Mouse (Mus musculus): Measurements from ENCODE around the gene Atp6v1e1.
"Not testable (repeated sequence)": the region's sequence is repeated elsewhere in the genome, so short reads cannot be mapped to it uniquely, and the experiment has no call there.

The Atp6v1e1 gene

DNA sequence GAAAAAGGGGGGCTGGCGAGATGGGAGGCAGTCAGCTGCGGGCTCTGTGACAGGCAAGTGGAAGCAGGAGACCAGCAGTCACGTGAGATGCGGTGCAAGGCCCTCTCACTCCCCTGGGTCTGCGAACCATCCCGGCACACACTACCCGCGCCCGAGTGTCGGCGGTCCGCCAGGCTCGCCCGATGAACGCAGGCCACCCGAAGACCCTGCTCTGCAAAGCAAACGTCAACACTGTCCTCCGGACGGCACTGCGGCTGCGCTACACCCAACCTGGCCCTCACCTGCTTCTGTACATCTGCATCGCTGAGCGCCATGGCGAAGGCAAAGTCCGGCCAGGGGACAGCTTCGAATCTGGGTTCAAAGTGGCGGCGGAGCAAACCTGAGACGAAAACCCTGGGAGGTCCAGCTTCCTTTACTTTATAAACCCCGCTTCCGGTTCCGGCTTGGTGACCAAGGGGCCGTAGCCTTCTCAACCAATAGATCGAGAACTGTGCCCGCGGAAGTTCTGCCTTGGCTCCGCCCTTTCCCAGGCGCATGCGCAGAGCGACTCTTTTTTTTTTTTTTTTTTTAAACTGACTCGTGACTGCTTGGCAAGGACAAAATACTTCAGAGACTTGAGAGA is at the start of gene Atp6v1e1:
Gene Atp6v1e1, minus strand, starts transcription at position 487 of the 622 bp plus-strand sequence.
- peak; percentile 97 for DNase-seq

DNA sequence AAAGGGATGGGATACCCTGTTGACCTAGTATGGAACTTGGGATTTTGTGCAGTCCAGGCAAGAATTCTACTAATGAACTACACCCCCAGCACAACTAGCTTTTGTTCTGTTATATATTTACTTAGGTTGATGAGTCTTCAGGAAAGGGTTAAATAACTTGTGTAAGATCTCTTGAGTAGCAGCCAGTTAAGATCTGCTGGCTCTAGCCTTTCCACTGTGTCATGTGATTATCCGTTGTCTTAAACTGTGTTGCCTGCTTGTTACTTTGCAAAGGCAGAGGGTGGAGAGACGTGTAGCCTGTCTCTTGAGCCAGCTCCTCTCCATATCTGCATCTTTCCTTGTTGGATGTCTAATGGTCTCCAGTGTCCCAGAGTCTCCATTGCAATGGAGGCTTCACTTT is 48.7 kb upstream of the Atp6v1e1 start:
- no peak for DNase-seq

DNA sequence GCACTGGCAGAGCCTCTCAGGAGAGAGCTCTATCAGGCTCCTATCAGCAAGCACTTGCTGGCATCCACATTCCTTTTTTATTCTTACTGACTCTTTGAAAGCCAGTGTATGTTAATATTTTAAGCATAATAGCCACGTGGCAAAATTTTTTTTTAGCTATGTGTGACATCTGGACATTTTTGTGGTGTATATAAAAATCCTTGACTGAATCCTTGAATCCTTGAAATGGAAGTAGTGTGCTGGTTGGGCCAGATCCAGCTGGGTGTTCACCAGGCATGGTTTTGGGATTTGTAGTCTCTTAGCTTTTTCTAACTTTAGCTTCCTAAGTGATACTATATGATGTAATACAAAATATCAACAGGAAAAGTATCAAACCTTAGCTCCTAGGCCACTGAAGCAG is 46.2 kb upstream of the Atp6v1e1 start:
- no peak for DNase-seq

DNA sequence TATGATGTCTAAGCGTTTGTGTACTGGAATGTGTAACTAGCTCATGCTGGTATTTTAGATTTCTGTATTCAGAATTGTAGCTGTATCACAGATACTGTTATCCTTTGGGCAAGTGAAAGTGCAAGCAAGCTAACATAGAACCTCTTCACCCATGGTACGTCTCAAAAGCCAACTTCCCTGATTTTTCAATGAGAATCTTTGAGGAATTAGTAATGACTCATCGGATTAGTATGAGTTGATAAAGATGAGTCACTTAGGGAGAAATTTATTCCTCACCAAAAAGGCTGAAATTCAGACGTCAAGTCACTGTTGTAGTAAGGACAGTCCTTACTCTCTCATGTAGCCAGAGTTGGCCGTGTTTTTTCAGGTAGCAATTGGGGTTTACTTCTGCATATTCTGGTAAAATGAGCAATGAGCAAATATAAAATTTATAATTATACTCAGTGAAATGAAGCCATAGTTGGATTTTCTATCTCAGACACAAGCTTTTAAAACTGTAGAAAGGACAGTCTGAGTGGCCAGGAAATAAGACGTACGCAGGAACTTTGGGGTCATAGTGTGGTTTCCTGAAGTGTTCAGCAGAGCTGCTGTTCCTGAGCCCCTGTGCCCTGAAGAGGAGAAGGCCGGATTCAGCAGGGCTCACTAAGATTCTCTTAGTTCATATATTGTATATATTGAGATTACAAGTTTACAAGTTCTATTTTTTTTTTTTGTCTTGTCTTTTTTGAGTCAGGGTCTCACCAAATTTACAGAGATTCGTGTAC is 43.6 kb upstream of the Atp6v1e1 start:
- no peak for DNase-seq

DNA sequence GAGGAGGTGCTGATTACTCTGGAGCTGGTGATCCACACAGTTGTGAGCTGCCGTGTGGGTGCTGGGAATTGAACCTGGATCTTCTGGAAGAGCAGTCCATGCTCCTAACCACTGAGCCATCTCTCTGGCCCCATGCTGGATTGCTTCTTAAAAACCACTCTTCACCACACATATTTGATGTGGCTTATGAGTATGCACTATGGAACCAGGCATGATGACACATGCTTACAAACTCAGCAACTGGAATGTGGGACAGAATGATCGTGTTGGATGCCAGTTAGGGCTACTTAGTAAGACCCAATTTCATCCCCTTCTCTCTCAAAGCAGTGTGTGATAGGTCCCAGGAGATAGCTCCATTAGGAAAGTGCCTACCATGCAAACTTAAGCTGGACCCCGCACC is 37.5 kb upstream of the Atp6v1e1 start:
- DNase-seq = no peak

DNA sequence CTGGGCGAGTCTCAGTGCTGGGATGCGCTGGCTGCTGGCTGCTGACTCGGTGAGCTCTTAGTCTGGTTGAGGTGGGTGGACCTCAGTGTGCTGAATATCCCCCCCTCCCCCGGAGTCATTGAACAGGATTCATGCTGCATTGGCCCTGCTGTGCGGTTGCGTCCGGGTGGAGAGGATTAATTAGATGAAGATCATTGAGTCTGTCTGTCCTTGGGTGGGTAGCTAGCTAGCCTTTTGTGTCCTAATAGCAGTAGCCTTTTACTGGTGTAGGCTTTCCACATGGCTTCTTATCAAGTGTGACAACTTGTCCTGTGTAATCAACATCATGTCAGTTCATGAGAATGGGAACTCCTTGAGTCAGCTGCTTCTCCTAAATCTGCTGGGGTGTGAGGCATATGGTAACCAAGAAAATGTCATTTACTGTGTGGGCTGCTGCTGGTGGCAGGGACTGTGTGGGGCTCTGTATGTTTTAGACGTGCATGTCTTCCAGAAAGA is 35.7 kb upstream of the Atp6v1e1 start:
- DNase-seq = no peak

DNA sequence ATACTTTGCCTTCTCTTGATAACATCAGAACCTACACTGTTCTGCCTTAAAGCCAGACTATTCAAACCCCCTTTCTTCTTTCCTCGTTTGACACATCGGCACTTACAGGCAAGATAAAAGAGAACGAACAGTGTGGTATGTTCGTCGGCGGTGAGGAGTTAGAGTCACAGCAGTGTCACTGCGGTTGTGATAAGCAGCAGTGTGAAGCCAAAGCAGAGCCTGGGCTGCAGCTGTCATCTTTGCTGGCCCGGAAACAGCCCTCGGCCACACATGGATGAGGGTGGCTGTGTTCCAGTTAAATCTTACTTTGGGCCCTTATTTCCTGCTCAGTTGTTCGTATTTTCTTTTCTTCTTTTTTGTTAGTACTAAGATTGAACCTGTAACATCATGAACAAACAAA is 31.8 kb upstream of the Atp6v1e1 start:
- no peak for DNase-seq

DNA sequence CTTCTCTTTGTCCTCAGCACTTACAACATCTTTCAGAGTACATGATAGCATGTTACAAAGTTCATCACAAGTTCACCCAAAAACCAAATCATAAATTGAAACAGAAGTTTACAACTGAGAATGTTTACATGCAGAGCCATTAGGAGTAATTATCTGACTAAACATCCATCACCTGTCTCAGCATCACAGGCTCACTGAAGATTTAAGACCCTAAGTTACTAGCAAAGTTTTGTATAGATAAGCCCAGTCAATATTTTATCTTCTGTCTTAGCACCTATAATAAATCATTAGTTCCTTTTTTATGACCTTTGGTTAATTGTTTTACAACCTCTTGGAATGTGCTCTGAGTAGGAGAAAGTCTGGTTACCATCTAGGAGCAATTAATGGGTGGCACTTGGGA is 28.1 kb upstream of the Atp6v1e1 start:
- DNase-seq = not testable (repeated sequence)

DNA sequence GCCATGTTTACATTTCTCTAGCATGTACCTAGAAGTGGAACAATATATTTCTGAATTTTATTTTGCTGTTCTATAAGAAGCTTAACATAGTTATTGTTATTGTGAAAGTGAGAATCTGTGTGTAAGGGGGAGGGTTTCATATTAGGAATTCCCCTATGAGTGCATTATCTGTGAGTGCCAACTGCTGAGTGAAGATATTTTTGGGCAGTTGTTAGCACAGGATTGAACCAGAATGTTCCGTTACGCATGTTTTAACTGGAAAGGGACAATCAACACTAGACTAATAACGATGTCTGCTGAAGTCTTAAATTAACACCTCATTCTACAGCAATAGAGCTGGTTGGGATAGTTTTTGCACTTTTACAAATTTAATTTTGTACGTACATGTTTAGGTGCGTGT is 19.2 kb upstream of the Atp6v1e1 start:
- DNase-seq = no peak

DNA sequence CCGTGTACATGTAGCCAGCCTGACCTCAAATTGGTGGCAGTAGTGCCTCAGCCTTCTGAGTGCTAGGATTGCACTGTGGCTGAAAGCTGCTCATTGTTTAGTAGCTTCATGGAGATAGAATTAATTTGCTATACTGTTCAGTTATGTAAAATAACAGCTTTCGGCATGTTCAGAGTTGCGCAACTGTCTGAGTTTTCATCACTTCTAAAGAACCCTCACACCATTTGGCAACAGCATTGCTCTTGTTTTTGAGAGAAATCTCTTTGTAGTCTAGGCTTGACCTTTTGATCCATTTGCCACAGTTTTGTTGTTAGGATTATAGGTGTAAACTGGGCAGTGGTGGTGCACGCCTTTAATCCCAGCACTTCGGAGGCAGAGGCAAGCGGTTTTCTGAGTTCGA is 17.7 kb upstream of the Atp6v1e1 start:
- peak; percentile 41 for DNase-seq

DNA sequence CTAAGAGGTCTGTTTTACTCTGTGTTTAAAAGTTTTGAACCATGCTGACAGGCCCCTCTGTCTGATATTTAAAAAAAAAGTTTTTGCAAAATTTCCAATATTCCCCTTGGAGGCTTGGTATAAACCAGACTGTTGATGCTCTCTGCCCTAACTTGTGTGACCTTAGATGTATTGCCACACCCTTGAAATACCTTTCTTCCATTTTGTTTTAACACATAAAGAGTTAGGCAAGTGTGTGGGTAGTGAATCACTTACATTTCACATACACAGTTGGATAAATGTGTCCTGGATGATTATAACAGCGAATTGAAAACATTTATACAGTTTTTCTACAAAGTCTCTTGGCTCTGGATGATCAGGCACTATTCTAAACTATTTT is 14.5 kb upstream of the Atp6v1e1 start:
- DNase-seq = no peak

DNA sequence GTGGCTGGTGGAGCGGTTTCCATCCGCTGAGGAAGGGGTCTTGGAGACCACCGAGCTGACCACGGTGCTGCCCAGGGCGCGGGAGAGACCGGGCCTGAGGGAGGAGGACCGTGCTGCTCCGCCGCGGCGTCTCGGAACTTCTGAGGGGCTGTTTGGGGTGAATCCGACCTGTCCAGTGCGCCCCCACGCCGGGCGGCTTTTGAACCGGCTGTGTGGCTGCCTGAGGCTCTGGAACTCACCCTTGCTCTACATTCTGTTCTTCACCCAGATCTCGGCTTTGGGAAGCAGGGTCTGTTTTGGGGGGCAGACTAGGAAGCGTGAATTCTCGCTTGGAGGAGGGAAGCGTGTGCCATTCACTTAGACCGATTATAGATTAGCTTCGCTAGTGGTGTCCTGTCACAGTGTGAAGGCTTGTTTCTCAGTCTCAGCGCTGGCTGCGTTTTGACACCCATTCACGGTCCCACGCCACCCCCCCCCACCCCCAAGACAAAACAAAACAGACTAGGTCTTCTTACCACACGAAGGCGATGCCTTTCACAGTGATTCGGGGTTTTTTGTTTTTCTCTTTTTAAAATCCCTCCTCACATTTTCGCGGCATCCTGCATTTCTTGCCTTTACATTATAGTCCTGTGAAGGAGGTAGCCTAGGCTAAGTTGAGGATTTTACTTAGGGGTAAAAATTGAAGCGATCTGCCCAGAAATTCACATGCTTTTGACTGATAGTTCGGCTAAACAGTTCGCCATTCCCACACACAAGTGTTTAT is 14.0 kb upstream of the Atp6v1e1 start:
- peak; percentile 42 for DNase-seq

DNA sequence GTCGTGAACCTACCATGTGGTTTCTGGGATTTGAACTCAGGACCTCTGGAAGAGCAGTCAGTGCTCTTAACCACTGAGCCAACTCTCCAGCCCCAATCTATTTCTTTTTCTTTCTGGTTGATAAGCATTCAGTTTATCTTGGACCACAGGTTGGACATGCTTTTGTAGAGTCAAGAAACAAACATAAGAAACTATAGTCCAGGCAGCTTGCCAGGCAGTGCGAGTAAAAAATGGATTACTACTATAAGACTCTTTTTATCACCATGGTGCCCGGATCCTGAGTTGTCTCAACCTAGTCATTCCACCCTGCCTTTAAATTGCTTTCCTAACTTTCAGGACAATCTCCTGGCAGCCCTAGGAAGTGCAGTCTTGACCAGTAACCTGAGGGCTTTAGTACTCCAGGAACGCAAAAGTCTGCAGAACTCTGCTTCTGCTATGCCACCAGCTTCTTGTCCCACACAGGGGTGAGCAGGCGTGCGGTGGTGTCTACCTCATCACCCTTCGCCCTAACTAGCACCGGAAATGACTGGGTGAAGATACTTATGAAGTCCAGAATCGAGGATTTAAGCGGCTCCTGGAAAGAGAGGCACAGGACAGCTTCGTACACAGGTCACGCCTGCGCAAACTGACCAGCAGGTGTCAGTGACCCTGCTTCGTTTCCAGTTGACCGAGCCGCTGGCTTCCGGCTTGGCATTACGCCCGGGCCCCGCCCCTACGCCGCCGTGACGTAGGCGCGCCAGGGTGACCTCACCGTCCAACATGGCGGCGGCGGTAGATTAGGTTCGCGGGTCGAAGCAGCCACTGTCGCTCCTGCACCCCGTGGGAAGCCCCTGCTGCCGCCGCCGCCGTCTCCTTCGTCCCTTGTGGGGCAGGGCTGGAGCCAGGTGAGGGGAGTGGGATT is 13.1 kb upstream of the Atp6v1e1 start, which contains the start of gene Bcl2l13:
Gene Bcl2l13, plus strand, starts transcription at position 739 of the 901 bp plus-strand sequence.
- peak; percentile 98 for DNase-seq

DNA sequence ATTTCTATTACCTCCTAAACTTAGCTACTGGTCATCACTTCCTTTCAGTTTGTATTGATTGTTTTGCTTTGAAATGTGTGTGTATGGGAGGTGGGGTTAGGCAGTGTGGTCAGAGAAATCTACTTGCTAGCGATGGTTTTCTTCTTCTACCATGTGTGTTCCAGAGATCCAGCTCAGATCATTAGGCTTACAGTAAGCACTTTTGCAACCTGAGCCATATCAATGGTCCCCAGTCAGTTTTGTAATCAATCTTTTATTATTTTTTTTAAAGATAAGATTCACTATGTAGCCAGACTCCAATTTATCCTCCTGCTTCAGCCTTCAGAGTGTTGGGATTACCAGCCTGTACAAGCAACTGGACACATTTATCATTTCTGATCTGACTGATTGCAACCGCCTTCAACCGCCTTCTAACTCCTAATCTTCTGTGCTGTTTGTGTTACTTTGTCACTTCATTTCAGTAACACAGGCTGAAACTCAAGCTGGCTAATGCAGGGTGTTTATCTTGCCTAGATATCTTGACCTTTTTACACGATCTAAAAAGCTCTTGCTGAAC is 12.3 kb upstream of the Atp6v1e1 start:
- DNase-seq = no peak

DNA sequence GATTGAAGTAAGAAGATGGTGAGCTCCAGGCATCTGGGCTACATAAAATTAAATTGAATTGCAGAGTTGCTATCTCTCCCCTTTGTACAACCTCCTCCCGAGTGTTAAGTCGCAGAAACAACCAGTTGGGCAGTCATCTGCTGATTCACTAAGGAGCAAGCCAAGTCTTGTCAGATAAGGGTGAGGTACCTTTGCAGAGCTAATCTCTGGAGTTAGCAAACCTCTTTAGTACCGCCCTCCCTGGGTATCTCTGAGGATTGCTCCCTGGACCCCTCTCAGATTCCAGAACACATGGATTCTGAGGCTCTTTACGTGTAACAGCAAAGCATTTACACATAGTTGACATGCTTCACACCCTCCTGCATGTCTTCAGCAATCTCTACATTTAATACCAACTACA is 9.5 kb upstream of the Atp6v1e1 start:
- DNase-seq = no peak

DNA sequence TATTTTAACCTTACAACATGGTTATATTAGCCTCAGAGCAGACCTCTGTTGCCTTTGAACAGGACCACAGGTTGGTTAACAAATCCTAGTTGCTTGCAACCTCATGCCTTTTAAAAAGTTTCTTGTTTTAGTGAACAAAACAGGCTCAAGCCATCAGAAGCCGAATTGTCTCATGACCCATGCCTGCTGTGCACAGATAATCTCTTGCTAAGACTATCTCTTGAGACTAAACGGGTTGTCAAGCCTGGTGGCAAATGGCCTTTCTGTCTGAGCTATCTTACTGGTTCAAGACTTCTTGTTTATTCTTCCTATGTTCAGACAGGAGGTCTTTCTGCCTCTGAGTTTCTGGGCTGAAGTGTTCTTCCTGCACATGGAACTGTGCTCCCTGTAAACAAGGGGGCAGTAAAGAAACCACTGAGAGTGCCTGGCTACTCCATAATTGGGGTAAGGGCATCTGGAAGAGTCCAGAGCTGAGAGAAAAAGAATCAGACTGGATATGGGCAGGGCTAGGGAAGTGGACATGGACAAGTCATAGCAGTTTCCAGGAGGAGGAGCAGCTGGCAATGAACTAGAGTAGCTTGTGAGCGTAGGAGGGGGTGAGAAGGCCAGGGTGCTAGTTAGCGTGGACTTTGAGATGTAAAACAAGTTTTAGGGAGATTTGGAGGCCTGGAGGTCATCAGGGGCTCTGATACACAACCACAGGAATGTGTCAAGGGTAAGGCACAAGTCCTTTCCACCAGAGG is 8.4 kb upstream of the Atp6v1e1 start:
- no peak for DNase-seq

DNA sequence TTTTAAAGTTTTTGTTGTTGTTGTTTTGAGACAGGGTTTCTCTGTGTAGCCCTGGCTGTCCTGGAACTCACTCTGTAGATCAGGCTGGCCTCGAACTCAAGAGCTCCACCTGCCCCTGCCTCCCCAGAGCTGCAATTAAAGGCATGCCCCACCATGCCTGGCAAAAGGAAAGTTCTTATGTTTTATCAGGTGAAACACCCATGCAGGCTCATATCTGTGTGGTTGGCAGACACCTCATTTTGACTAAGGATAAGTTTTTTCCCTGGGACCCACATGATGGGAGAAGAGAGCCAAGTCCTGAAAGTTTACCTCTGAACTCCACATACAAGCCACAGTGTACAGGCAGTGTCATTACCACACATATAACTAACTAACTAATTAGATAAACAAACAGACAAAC is 7.5 kb upstream of the Atp6v1e1 start:
- DNase-seq = no peak

DNA sequence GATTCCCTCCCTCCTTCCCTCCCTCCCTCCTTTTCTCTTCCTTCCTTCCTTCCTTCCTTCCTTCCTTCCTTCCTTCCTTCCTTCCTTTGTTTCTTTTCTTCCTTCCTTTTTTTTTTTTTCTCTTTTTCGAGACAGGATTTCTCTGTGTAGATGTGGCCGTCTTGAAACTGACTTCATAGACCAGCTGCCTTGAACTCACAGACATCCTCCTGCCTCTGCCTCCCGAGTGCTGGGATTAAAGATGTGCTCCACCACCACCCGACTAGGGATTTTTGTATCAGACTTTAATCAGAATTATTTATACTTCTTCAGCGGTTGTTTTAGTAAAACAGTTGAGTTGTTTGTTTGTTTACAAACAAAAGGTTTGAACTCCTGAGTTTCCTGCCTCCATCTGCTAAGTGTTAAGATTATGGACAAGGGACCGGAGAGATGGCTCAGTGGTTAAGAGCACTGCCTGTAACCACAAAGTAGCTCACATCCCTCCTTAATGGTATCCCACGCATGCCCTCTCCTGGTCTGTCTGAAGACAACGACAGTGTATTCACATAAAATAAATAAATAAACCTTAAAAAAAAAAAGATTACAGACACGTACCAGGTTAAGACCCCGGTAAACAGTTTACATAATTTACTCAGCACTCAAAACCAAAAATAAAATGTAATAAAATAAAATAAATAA is 483 bp upstream of the Atp6v1e1 start:
- DNase-seq = peak; percentile 26

DNA sequence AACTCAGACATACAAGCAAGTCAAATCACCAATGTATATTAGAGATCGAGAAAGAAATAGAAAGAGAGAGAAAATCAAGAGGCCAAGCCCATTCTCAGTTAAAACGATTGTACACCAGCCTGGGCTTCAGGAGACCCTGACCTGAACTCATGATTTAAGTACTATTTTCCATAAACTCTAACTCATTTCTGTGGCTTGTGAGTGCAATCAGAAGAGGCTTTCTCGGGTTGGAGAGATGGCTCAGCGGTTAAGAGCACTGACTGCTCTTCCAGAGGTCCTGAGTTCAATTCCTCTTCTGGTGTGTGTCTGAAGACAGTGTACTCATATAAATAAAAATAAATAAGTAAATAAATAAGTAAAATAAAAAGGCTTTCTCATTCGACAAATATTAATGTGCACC is 878 bp downstream of the Atp6v1e1 start:
- no peak for DNase-seq

DNA sequence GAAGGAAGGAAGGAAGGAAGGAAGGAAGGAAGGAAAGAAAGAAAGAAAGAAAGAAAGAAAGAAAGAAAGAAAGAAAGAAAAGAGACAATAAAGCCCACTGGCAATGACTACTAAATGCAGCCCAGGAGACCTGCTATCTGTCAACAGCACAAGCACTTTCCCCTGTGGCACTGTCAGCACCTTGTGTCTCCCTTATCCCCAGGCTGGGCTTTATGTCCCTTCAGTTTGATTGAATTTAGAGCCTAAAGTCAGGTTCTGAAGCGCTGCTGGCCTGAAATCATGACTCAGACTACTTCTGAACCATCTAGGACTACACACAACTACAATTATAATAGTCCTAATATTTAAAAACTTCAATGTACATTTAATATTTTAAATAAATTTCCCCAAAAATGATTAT is 1.7 kb downstream of the Atp6v1e1 start:
- no peak for DNase-seq

DNA sequence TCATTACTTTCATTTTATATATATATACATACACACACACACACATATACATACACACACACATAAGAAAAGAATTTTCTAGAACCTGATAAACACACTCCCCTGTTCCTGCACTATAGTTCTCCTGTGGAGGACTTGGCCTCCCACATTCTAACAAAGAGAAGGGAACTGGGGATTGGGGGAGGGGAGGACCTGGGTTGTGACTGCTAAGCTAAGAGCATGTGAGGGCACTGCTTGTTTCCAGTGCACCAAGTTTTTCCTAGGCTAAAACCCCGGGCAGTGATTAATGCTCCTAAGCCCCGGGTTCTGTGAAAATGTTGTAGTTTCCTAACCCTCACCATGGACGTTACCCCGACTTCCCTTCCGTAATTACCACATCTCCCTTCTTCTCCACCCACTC is 2.4 kb downstream of the Atp6v1e1 start:
- peak; percentile 44 for DNase-seq

Measured in lung, postnatal 36 days (tissue).